Mouse (Mus musculus): Measurements from ENCODE around the gene Crtc3. TPM values are rescaled to one million over a fixed set of nuclear protein-coding genes. Genes with fewer than 3 reads are reported as not detected.

Gene Crtc3
- polyA plus RNA-seq, 2 experiments: 18.6 to 26.4 TPM

- no peak overlapping the region for H3K27ac ChIP-seq (replicated peaks; ENCODE audit: low read depth, low read length)
- peaks cover 71% of the 10 kb centered on the region for H3K36me3 ChIP-seq (ENCODE audit: control insufficient read depth, insufficient read depth, low read length)
- ATAC-seq (ENCODE audit: low FRiP score, low read depth) (no peak), DNase-seq (ENCODE audit: low spot score) (no peak)
- no peak overlapping the region for H3K9ac ChIP-seq (ENCODE audit: low read depth, low read length, severe bottlenecking)
- no peaks in the 10 kb centered on the region for H3K4me1 ChIP-seq (ENCODE audit: control insufficient read depth, insufficient read depth, low read length)
- H3K4me3 ChIP-seq (replicated peaks; ENCODE audit: low read length): no peak overlapping the region
- no peaks in the 10 kb centered on the region for H3K27me3 ChIP-seq (ENCODE audit: control insufficient read depth, insufficient read depth, low read length)
- no peak for TF ChIP-seq POLR2A (IDR thresholded peaks at IDR 0.05; ENCODE audit: borderline replicate concordance, extremely low read depth, insufficient read depth, insufficient read length)
- WGBS: 96% methylated on average over 7 of the region's 7 CpGs
- H3K4me2 ChIP-seq (replicated peaks; ENCODE audit: low read depth, low read length, severe bottlenecking): no peak overlapping the region
- no peaks in the 10 kb centered on the region for H3K9me3 ChIP-seq (ENCODE audit: control insufficient read depth, low read length)
Measured at GRCm38 (mm10) chr7:80719582-80719981, 30.9 kb upstream of the Crtc3 start.

DNA sequence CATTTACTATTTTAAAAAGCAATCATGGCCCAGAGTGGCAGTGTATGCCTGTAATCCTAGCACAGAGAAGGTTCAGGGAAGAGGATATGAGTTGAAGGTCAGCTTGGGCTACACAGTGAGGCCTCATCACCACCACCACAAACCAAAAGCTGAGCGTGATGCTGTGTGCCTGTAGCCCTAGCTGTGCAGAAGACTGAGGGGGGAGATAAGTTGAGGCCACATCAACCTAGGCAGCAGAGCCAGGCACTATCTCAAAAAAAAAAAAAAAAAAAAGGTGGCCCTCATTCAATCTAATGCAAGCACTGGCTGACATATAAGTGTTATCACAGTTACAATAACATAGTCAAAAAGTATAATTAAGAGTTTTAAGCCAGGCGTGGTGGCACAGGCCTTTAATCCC is 30.4 kb upstream of the Crtc3 start:
- Histone ChIP-seq H3K27me3 (ENCODE audit: control insufficient read depth, insufficient read depth, low read length) (no peaks in the 10 kb centered on the region), H3K36me3 (ENCODE audit: control insufficient read depth, insufficient read depth, low read length) (peaks cover 68% of the 10 kb centered on the region), H3K27ac (replicated peaks; ENCODE audit: low read depth, low read length) (no peak overlapping the region), H3K4me1 (ENCODE audit: control insufficient read depth, insufficient read depth, low read length) (no peaks in the 10 kb centered on the region), H3K4me3 (replicated peaks; ENCODE audit: low read length) (no peak overlapping the region), H3K9ac (ENCODE audit: low read depth, low read length, severe bottlenecking) (no peak overlapping the region), H3K9me3 (ENCODE audit: control insufficient read depth, low read length) (no peaks in the 10 kb centered on the region), H3K4me2 (replicated peaks; ENCODE audit: low read depth, low read length, severe bottlenecking) (no peak overlapping the region)
- ATAC-seq (ENCODE audit: low FRiP score, low read depth) (no peak), DNase-seq (ENCODE audit: low spot score) (no peak)
- TF ChIP-seq POLR2A (IDR thresholded peaks at IDR 0.05; ENCODE audit: borderline replicate concordance, extremely low read depth, insufficient read depth, insufficient read length): no peak
- WGBS: 98% methylated on average over 2 of the region's 2 CpGs

- Histone ChIP-seq H3K4me3 (replicated peaks; ENCODE audit: low read length) (no peak overlapping the region), H3K4me2 (replicated peaks; ENCODE audit: low read depth, low read length, severe bottlenecking) (no peak overlapping the region), H3K4me1 (ENCODE audit: control insufficient read depth, insufficient read depth, low read length) (no peaks in the 10 kb centered on the region), H3K9ac (ENCODE audit: low read depth, low read length, severe bottlenecking) (no peak overlapping the region), H3K9me3 (ENCODE audit: control insufficient read depth, low read length) (no peaks in the 10 kb centered on the region), H3K27me3 (ENCODE audit: control insufficient read depth, insufficient read depth, low read length) (no peaks in the 10 kb centered on the region), H3K27ac (replicated peaks; ENCODE audit: low read depth, low read length) (no peak overlapping the region), H3K36me3 (ENCODE audit: control insufficient read depth, insufficient read depth, low read length) (peaks cover 66% of the 10 kb centered on the region)
- no peak for DNase-seq (ENCODE audit: low spot score)
- TF ChIP-seq POLR2A (IDR thresholded peaks at IDR 0.05; ENCODE audit: borderline replicate concordance, extremely low read depth, insufficient read depth, insufficient read length): no peak
- 90% methylated on average over 8 of the region's 8 CpGs for WGBS
- ATAC-seq (ENCODE audit: low FRiP score, low read depth): no peak
Measured at GRCm38 (mm10) chr7:80718471-80718870, 29.8 kb upstream of the Crtc3 start.

GRCm38 (mm10) chr7:80716758-80717157 is 28.1 kb upstream of the Crtc3 start:
- ATAC-seq (ENCODE audit: low FRiP score, low read depth): no peak
- 84% methylated on average over 9 of the region's 9 CpGs for WGBS
- Histone ChIP-seq H3K27me3 (ENCODE audit: control insufficient read depth, insufficient read depth, low read length) (no peaks in the 10 kb centered on the region), H3K4me3 (replicated peaks; ENCODE audit: low read length) (no peak overlapping the region), H3K4me1 (ENCODE audit: control insufficient read depth, insufficient read depth, low read length) (no peaks in the 10 kb centered on the region), H3K36me3 (ENCODE audit: control insufficient read depth, insufficient read depth, low read length) (peaks cover 65% of the 10 kb centered on the region), H3K4me2 (replicated peaks; ENCODE audit: low read depth, low read length, severe bottlenecking) (no peak overlapping the region), H3K9ac (ENCODE audit: low read depth, low read length, severe bottlenecking) (no peak overlapping the region), H3K27ac (replicated peaks; ENCODE audit: low read depth, low read length) (no peak overlapping the region), H3K9me3 (ENCODE audit: control insufficient read depth, low read length) (no peaks in the 10 kb centered on the region)
- no peak for DNase-seq (ENCODE audit: low spot score)
- TF ChIP-seq POLR2A (IDR thresholded peaks at IDR 0.05; ENCODE audit: borderline replicate concordance, extremely low read depth, insufficient read depth, insufficient read length): no peak

DNA sequence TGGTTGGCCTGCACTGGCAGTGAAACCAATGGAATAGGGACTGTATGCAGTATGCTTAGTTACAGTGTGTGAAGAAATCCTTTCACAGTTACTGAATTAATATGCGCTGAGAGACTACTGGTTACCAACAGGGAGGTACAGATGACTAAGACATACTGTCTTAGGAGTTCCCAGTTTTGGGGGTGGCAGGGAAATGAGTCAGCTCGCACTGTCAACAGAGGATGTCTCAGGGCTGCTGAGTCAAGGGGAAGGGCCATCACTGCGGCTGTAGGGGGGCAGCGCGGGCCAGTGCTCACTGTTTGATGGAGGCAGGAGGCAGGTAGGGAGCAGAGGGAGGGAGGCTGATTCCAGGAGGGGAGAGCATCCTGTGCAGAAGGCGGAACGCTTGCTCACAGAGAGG is 26.6 kb upstream of the Crtc3 start:
- TF ChIP-seq POLR2A (IDR thresholded peaks at IDR 0.05; ENCODE audit: borderline replicate concordance, extremely low read depth, insufficient read depth, insufficient read length): no peak
- Histone ChIP-seq H3K27me3 (ENCODE audit: control insufficient read depth, insufficient read depth, low read length) (no peaks in the 10 kb centered on the region), H3K27ac (replicated peaks; ENCODE audit: low read depth, low read length) (no peak overlapping the region), H3K4me2 (replicated peaks; ENCODE audit: low read depth, low read length, severe bottlenecking) (no peak overlapping the region), H3K9ac (ENCODE audit: low read depth, low read length, severe bottlenecking) (no peak overlapping the region), H3K9me3 (ENCODE audit: control insufficient read depth, low read length) (no peaks in the 10 kb centered on the region), H3K4me1 (ENCODE audit: control insufficient read depth, insufficient read depth, low read length) (no peaks in the 10 kb centered on the region), H3K36me3 (ENCODE audit: control insufficient read depth, insufficient read depth, low read length) (peaks cover 53% of the 10 kb centered on the region), H3K4me3 (replicated peaks; ENCODE audit: low read length) (no peak overlapping the region)
- 93% methylated on average over 7 of the region's 7 CpGs for WGBS
- DNase-seq (ENCODE audit: low spot score) (no peak), ATAC-seq (ENCODE audit: low FRiP score, low read depth) (no peak)

DNA sequence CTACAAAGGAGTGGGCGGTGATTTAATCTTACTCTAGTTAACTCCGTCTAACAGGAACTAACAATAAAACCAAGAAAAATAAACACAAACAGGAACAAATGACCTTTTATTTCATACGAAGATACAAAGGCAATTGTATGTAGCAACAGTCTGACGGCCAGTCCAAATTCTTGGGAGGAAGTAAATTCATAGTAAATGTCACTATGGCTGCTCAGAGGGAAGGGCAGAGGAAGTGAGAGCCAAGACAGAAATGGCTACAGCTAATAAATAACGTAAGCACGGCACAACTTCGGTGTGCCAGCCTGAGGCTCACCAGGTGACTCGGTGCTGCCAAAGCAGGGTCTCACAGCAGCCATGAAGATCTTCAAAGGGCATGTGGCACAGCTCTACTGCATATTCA is 22.8 kb upstream of the Crtc3 start:
- H3K9me3 ChIP-seq (ENCODE audit: control insufficient read depth, low read length): no peaks in the 10 kb centered on the region
- H3K4me2 ChIP-seq (replicated peaks; ENCODE audit: low read depth, low read length, severe bottlenecking): no peak overlapping the region
- H3K4me1 ChIP-seq (ENCODE audit: control insufficient read depth, insufficient read depth, low read length): no peaks in the 10 kb centered on the region
- H3K9ac ChIP-seq (ENCODE audit: low read depth, low read length, severe bottlenecking): no peak overlapping the region
- H3K36me3 ChIP-seq (ENCODE audit: control insufficient read depth, insufficient read depth, low read length): peaks cover 30% of the 10 kb centered on the region
- H3K27ac ChIP-seq (replicated peaks; ENCODE audit: low read depth, low read length): no peak overlapping the region
- DNase-seq (ENCODE audit: low spot score) (no peak), ATAC-seq (ENCODE audit: low FRiP score, low read depth) (no peak)
- H3K27me3 ChIP-seq (ENCODE audit: control insufficient read depth, insufficient read depth, low read length): no peaks in the 10 kb centered on the region
- H3K4me3 ChIP-seq (replicated peaks; ENCODE audit: low read length): no peak overlapping the region
- TF ChIP-seq POLR2A (IDR thresholded peaks at IDR 0.05; ENCODE audit: borderline replicate concordance, extremely low read depth, insufficient read depth, insufficient read length): no peak
- WGBS: 72% methylated on average over 8 of the region's 8 CpGs

Measured in limb, embryonic 14.5 days (tissue).